Mouse (Mus musculus) MEL (cell line): ENCODE data around the gene Akip1.

ENCODE experiments used
- CTCF ChIP-seq, 3 experiments: IDR thresholded peaks in 2 of 3; conservative IDR thresholded peaks in 1 of 3; 2 replicates each; pipeline ENCODE4 v1.5.1; 2011 to 2012; ENCODE audit warnings: low read length in 3 of 3, low read depth in 2 of 3, mild to moderate bottlenecking in 2 of 3, improper control_type of control experiment in 1 of 3, inconsistent platforms in 1 of 3, mixed read lengths in 1 of 3, moderate library complexity in 1 of 3; ENCODE audit not compliant: control insufficient read depth in 1 of 3, insufficient read depth in 1 of 3, poor library complexity in 1 of 3, severe bottlenecking in 1 of 3
- E2F4 ChIP-seq: IDR thresholded peaks from 2 replicates; pipeline ENCODE4 v1.6.1; 2011; ENCODE audit warnings: low read depth, low read length, improper control_type of control experiment, borderline replicate concordance
- ELF1 ChIP-seq: IDR thresholded peaks from 2 replicates; pipeline ENCODE4 v1.6.1; 2014; ENCODE audit warnings: low read depth, mild to moderate bottlenecking, inconsistent platforms, low read length, improper control_type of control experiment, moderate library complexity
- GATA1 ChIP-seq: IDR thresholded peaks from 2 replicates; pipeline ENCODE4 v1.6.1; 2011; ENCODE audit warnings: low read depth, low read length, improper control_type of control experiment
- HCFC1 ChIP-seq: IDR thresholded peaks from 2 replicates; pipeline ENCODE4 v1.6.1; 2012; ENCODE audit warnings: low read depth, mild to moderate bottlenecking, inconsistent platforms, low read length, improper control_type of control experiment, moderate library complexity
- MEF2A ChIP-seq: IDR thresholded peaks from 2 replicates; pipeline ENCODE4 v1.6.1; 2014; ENCODE audit warnings: low read depth, mild to moderate bottlenecking, inconsistent platforms, low read length, improper control_type of control experiment; ENCODE audit not compliant: poor library complexity, insufficient replicate concordance, severe bottlenecking; ENCODE audit errors: extremely low read depth
- MXI1 ChIP-seq: IDR thresholded peaks from 2 replicates; pipeline ENCODE4 v1.6.1; 2011; ENCODE audit warnings: mild to moderate bottlenecking, low read depth, low read length, improper control_type of control experiment
- POLR2A ChIP-seq, 2 experiments: IDR thresholded peaks; 2 replicates each; pipeline ENCODE4 v1.6.1; 2011 to 2012; ENCODE audit warnings: low read length in 2 of 2, mild to moderate bottlenecking in 2 of 2, control low read depth in 1 of 2, improper control_type of control experiment in 1 of 2, low read depth in 1 of 2, moderate library complexity in 1 of 2; ENCODE audit not compliant: control insufficient read depth in 1 of 2, insufficient read depth in 1 of 2, poor library complexity in 1 of 2
- RCOR1 ChIP-seq: IDR thresholded peaks from 2 replicates; pipeline ENCODE4 v1.6.1; 2012; ENCODE audit warnings: low read depth, mild to moderate bottlenecking, inconsistent platforms, low read length, improper control_type of control experiment
- ZMIZ1 ChIP-seq: IDR thresholded peaks from 2 replicates; pipeline ENCODE4 v1.6.1; 2012; ENCODE audit warnings: low read depth, mild to moderate bottlenecking, inconsistent platforms, low read length, improper control_type of control experiment, moderate library complexity

DNA sequence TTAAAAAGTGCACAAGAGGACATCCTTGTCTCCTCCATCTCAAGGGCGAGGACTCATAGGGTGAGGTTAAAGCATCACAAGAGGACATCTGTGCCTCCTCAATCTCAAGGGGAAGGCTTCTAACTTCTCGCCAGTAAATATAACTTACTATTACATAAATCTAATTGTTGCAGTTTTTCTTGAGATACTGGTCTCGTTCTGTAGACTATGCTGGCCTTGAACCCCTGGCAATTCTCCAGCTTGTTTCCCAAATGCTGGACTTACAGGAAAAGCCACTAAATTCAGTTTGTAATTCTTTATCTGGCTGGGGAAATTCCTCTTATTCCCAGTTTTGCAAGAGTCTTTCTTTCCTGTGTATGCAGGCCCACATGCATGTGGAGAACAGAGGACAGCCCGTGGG, 31.3 kb downstream of the Akip1 start:
- TF ChIP-seq ZMIZ1: no peak
- TF ChIP-seq CTCF (IDR thresholded peaks at IDR 0.05 in 2 of 3, conservative IDR thresholded peaks at IDR 0.05 in 1 of 3; ENCODE audit: control insufficient read depth in 1 of 3, insufficient read depth in 1 of 3, low read depth in 2 of 3, low read length in 3 of 3, poor library complexity in 1 of 3, severe bottlenecking in 1 of 3): no peak
- TF ChIP-seq HCFC1: no peak
- no peak for TF ChIP-seq POLR2A (IDR thresholded peaks at IDR 0.05; ENCODE audit: control insufficient read depth in 1 of 2, insufficient read depth in 1 of 2, low read depth in 1 of 2, low read length in 2 of 2, poor library complexity in 1 of 2)
- TF ChIP-seq ELF1: no peak
- no peak for TF ChIP-seq RCOR1
- no peak for TF ChIP-seq GATA1
- no peak for TF ChIP-seq MXI1
- TF ChIP-seq MEF2A: no peak
- TF ChIP-seq E2F4: no peak
